Mouse (Mus musculus) hindbrain, embryonic 16.5 days (tissue): ENCODE measurements at regions not wholly inside any gene's neighbourhood (a gene's known extent, or its start where the extent isn't known, plus 50 kb on each side); places are given as distances from the start of the nearest gene placed in this dataset.

ENCODE experiments used
- ATAC-seq: fragments of 200-750 bp; cut with Nextera tagmentation; 2 replicates; pipeline ENCODE4 v1.8.0; 2017; ENCODE audit warnings: moderate TSS enrichment, moderate library complexity
- H3K27ac ChIP-seq: fragments of 300-500 bp; sonication (generic); 2 replicates; pipeline ENCODE4 v1.5.1; 2014; ENCODE audit warnings: low read depth, mild to moderate bottlenecking, control low read depth, low read length, moderate library complexity
- H3K27me3 ChIP-seq: fragments of 300-500 bp; sonication (generic); replicated peaks from 2 replicates; pipeline ENCODE4 v1.6.1; 2014; ENCODE audit warnings: low read length; ENCODE audit not compliant: control insufficient read depth, insufficient read depth
- H3K36me3 ChIP-seq: fragments of 300-500 bp; sonication (generic); 2 replicates; pipeline ENCODE4 v1.6.1; 2014; ENCODE audit warnings: mild to moderate bottlenecking, low read length, moderate library complexity, mixed read lengths; ENCODE audit not compliant: control insufficient read depth, insufficient read depth
- H3K4me1 ChIP-seq: fragments of 300-500 bp; sonication (generic); 2 replicates; pipeline ENCODE4 v1.6.1; 2014; ENCODE audit warnings: low read depth, low read length; ENCODE audit not compliant: control insufficient read depth, insufficient read depth
- H3K4me2 ChIP-seq: fragments of 300-500 bp; sonication (generic); 2 replicates; pipeline ENCODE4 v1.6.1; 2014; ENCODE audit warnings: mild to moderate bottlenecking, low read length, control low read depth, moderate library complexity
- H3K4me3 ChIP-seq: fragments of 300-500 bp; sonication (generic); 2 replicates; pipeline ENCODE4 v1.5.1; 2014; ENCODE audit warnings: mild to moderate bottlenecking, low read length, control low read depth, moderate library complexity
- H3K9ac ChIP-seq: fragments of 300-500 bp; sonication (generic); 2 replicates; pipeline ENCODE4 v1.6.1; 2014; ENCODE audit warnings: low read depth, mild to moderate bottlenecking, control low read depth, low read length, moderate library complexity
- H3K9me3 ChIP-seq: fragments of 300-500 bp; sonication (generic); 2 replicates; pipeline ENCODE4 v1.6.1; 2014; ENCODE audit warnings: mild to moderate bottlenecking, low read length, moderate library complexity; ENCODE audit not compliant: control insufficient read depth
- WGBS: fragments of 180-500 bp; shearing (Covaris S2); extraction: QIAGEN DNeasy Blood & Tissue Kit; methylation state at CpG from one replicate; pipeline ENCODE4 v1.1.7; 2014; 5-methylcytosine and 5-hydroxymethylcytosine counted together

- Histone ChIP-seq H3K4me1 (no peaks in the 10 kb centered on the region), H3K27ac (no peak overlapping the region), H3K36me3 (no peaks in the 10 kb centered on the region), H3K27me3 (no peaks in the 10 kb centered on the region), H3K9ac (no peak overlapping the region), H3K4me2 (no peak overlapping the region), H3K9me3 (no peaks in the 10 kb centered on the region), H3K4me3 (no peak overlapping the region)
- 100% methylated on average over 1 of the region's 1 CpGs for WGBS
- ATAC-seq: no peak
Measured at GRCm38 (mm10) chr15:25305801-25306200, 107.8 kb downstream of the Basp1 start.

GRCm38 (mm10) chr15:25303379-25303778, 110.2 kb downstream of the Basp1 start:
- no peak overlapping the region for H3K9ac ChIP-seq
- H3K27me3 ChIP-seq: no peaks in the 10 kb centered on the region
- H3K4me3 ChIP-seq: no peak overlapping the region
- no peak for ATAC-seq
- H3K4me1 ChIP-seq: no peaks in the 10 kb centered on the region
- no peak overlapping the region for H3K4me2 ChIP-seq
- H3K9me3 ChIP-seq: no peaks in the 10 kb centered on the region
- H3K36me3 ChIP-seq: no peaks in the 10 kb centered on the region
- no peak overlapping the region for H3K27ac ChIP-seq
- WGBS: 85% methylated on average over 3 of the region's 3 CpGs

GRCm38 (mm10) chr15:25302671-25303294, 110.8 kb downstream of the Basp1 start:
- Histone ChIP-seq H3K27ac (no peak overlapping the region), H3K36me3 (no peaks in the 10 kb centered on the region), H3K4me1 (peaks cover 2% of the 10 kb centered on the region; the same call in 1 of the 2 replicates), H3K9me3 (no peaks in the 10 kb centered on the region), H3K4me3 (no peak overlapping the region), H3K4me2 (no peak overlapping the region; the same call in 1 of the 2 replicates), H3K9ac (no peak overlapping the region), H3K27me3 (no peaks in the 10 kb centered on the region)
- peak; percentile 37; the same call in 1 of the 2 replicates for ATAC-seq
- WGBS: 59% methylated on average over 8 of the region's 8 CpGs

- H3K9ac ChIP-seq: no peak overlapping the region
- no peak for ATAC-seq
- 79% methylated on average over 3 of the region's 3 CpGs for WGBS
- no peaks in the 10 kb centered on the region for H3K27me3 ChIP-seq
- H3K4me3 ChIP-seq: no peak overlapping the region
- H3K36me3 ChIP-seq: no peaks in the 10 kb centered on the region
- no peaks in the 10 kb centered on the region for H3K9me3 ChIP-seq
- peaks cover 3% of the 10 kb centered on the region; the same call in 1 of the 2 replicates for H3K4me1 ChIP-seq
- H3K4me2 ChIP-seq: no peak overlapping the region
- no peak overlapping the region for H3K27ac ChIP-seq
Measured at GRCm38 (mm10) chr15:25301810-25302209, 111.8 kb downstream of the Basp1 start.

- H3K4me3 ChIP-seq: no peak overlapping the region
- no peak overlapping the region for H3K27ac ChIP-seq
- WGBS: 44% methylated on average over 5 of the region's 5 CpGs
- peak; percentile 24; the same call in 1 of the 2 replicates for ATAC-seq
- H3K9ac ChIP-seq: no peak overlapping the region
- peaks cover 3% of the 10 kb centered on the region; the same call in 1 of the 2 replicates for H3K4me1 ChIP-seq
- no peaks in the 10 kb centered on the region for H3K9me3 ChIP-seq
- H3K36me3 ChIP-seq: no peaks in the 10 kb centered on the region
- H3K4me2 ChIP-seq: no peak overlapping the region
- no peaks in the 10 kb centered on the region for H3K27me3 ChIP-seq
Measured at GRCm38 (mm10) chr15:25297278-25297677, 116.3 kb downstream of the Basp1 start.

GRCm38 (mm10) chr15:25296714-25297113, 116.8 kb downstream of the Basp1 start:
- no peak overlapping the region for H3K27ac ChIP-seq
- H3K4me1 ChIP-seq: peaks cover 3% of the 10 kb centered on the region; the same call in 1 of the 2 replicates
- ATAC-seq: no peak
- no peak overlapping the region for H3K4me2 ChIP-seq
- H3K4me3 ChIP-seq: no peak overlapping the region
- WGBS: 83% methylated on average over 11 of the region's 11 CpGs
- no peaks in the 10 kb centered on the region for H3K36me3 ChIP-seq
- no peaks in the 10 kb centered on the region for H3K9me3 ChIP-seq
- no peak overlapping the region for H3K9ac ChIP-seq
- no peaks in the 10 kb centered on the region for H3K27me3 ChIP-seq

GRCm38 (mm10) chr15:25295753-25296152, 117.8 kb downstream of the Basp1 start:
- no peak overlapping the region for H3K27ac ChIP-seq
- H3K4me1 ChIP-seq: peaks cover 3% of the 10 kb centered on the region
- H3K27me3 ChIP-seq: no peaks in the 10 kb centered on the region
- 96% methylated on average over 6 of the region's 6 CpGs for WGBS
- no peaks in the 10 kb centered on the region for H3K36me3 ChIP-seq
- no peak overlapping the region for H3K4me2 ChIP-seq
- no peak overlapping the region for H3K4me3 ChIP-seq
- H3K9me3 ChIP-seq: no peaks in the 10 kb centered on the region
- no peak overlapping the region for H3K9ac ChIP-seq
- ATAC-seq: no peak

- no peak overlapping the region for H3K27ac ChIP-seq
- no peak overlapping the region for H3K9ac ChIP-seq
Measured at GRCm38 (mm10) chr15:25291231-25291691, 122.3 kb downstream of the Basp1 start.

GRCm38 (mm10) chr15:25287850-25288249, 125.7 kb downstream of the Basp1 start:
- 56% methylated on average over 3 of the region's 3 CpGs for WGBS
- ATAC-seq: no peak

More at GRCm38 (mm10) chr15:25291231-25291691, 122.3 kb downstream of the Basp1 start:
- H3K4me2 ChIP-seq: peak overlapping the region; percentile 40; the same call in 1 of the 2 replicates
- WGBS: 17% methylated on average over 10 of the region's 10 CpGs
- no peak overlapping the region for H3K4me3 ChIP-seq
- peak; percentile 94 for ATAC-seq
- no peaks in the 10 kb centered on the region for H3K9me3 ChIP-seq
- no peaks in the 10 kb centered on the region; the same call in none of the 2 replicates for H3K4me1 ChIP-seq
- H3K36me3 ChIP-seq: no peaks in the 10 kb centered on the region
- H3K27me3 ChIP-seq: no peaks in the 10 kb centered on the region

More at GRCm38 (mm10) chr15:25287850-25288249, 125.7 kb downstream of the Basp1 start:
- H3K27me3 ChIP-seq: no peaks in the 10 kb centered on the region
- no peak overlapping the region for H3K4me3 ChIP-seq
- H3K9ac ChIP-seq: no peak overlapping the region
- H3K27ac ChIP-seq: no peak overlapping the region
- H3K4me2 ChIP-seq: no peak overlapping the region
- H3K4me1 ChIP-seq: peaks cover 6% of the 10 kb centered on the region
- H3K36me3 ChIP-seq: no peaks in the 10 kb centered on the region
- H3K9me3 ChIP-seq: no peaks in the 10 kb centered on the region
